In the genomic region with DNA sequence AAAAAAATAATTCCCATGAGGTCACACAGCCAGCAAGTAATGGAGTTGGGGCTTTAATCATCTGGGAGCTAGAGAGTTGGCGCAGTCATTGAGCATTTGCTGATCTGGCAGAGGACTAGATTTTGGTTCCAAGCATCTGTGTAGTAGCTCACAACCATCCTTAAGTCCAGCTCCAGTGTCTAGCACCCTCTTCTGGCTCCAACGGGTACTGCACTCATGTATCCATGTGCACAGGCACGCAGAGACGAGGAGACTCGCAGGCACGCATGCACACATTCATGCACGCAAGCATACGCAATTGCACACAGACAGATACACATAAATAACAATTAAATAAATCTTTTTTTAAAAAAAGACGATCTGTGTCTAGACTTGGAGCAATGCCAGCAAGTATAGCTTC, we compare ENCODE assay signal across 11 mouse cellular contexts.
DNase-seq lines count a peak whose midpoint lies in the region; TF ChIP-seq lines count a peak whose summit lies in the region.
"Had no signal": no experiment of that assay in that cellular context is flagged by ENCODE, and none has a peak within 500 bp of the region (broad histone marks: within the 10 kb centered on the region; RNA-seq: fewer than 3 reads in every experiment).

No protein-coding gene starts in this region.

- H3K4me1 ChIP-seq in cerebellum, adult 2 months (ENCODE audit: control insufficient read depth, insufficient read depth, low read length): no peaks in the 10 kb centered on the region

- H3K27me3 ChIP-seq in cerebellum, adult 2 months (ENCODE audit: control insufficient read depth, insufficient read depth, low read length): no peaks in the 10 kb centered on the region
- H3K27me3 ChIP-seq: embryonic facial prominence, embryonic 13.5 days had no signal

- peak; percentile 28; the same call in 1 of the 2 replicates for TF ChIP-seq CTCF in cerebellum, adult 2 months (IDR thresholded peaks at IDR 0.05; ENCODE audit: borderline replicate concordance, insufficient read depth, low read depth, low read length)

- TF ChIP-seq POLR2A in cerebellum, adult 2 months (IDR thresholded peaks at IDR 0.05; ENCODE audit: borderline replicate concordance, insufficient read depth, low read length): no peak

- no peak for DNase-seq in cerebellum, adult 2 months
- DNase-seq in cerebellum, adult 11-12 months: no peak
- DNase-seq in kidney, postnatal 4 days: peak; percentile 27 to 31
- DNase-seq in kidney, adult 11 months: no peak
- peak; percentile 14 for DNase-seq in right cerebral cortex, postnatal 4 days
- no peak for DNase-seq in right cerebral cortex, adult 18-20 months
- DNase-seq in testis, postnatal 10 days (ENCODE audit: low spot score): peak; percentile 50
- no peak for DNase-seq in spleen, adult 12 weeks (ENCODE audit: low spot score)
- DNase-seq: cerebellum, adult 18-20 months; right cerebral cortex, postnatal 14 days had no signal

- no peak overlapping the region for H3K27ac ChIP-seq in cerebellum, adult 2 months (ENCODE audit: insufficient read depth, low read length)
- H3K27ac ChIP-seq: embryonic facial prominence, embryonic 13.5 days had no signal

- no peak overlapping the region for H3K4me3 ChIP-seq in cerebellum, adult 2 months (replicated peaks; ENCODE audit: insufficient read depth, low read depth, low read length)
- H3K4me3 ChIP-seq: embryonic facial prominence, embryonic 13.5 days had no signal

- 89% methylated on average over 9 of the region's 9 CpGs for WGBS in cerebellum, adult 2 months

Comparison
In these comparisons a context has a peak if more than half of its experiments do, and no peak if none do; other contexts are left out.
1. DNase-seq: peak in kidney, postnatal 4 days (2 of 2), right cerebral cortex, postnatal 4 days (single experiment) and testis, postnatal 10 days (single experiment); none in cerebellum, adult 2 months (0 of 2), cerebellum, adult 11-12 months (single experiment), kidney, adult 11 months (single experiment), right cerebral cortex, adult 18-20 months (single experiment) and spleen, adult 12 weeks (single experiment).